Mouse (Mus musculus) embryonic facial prominence, embryonic 15.5 days (tissue): ENCODE measurements around the gene Bmp7. TPM values are rescaled to one million over a fixed set of nuclear protein-coding genes. Genes with fewer than 3 reads are reported as not detected.

Experiments
- ATAC-seq: fragments of 200-750 bp; cut with Nextera tagmentation; 2 replicates; pipeline ENCODE4 v1.8.0; 2017; ENCODE audit warnings: low read depth, moderate TSS enrichment; ENCODE audit not compliant: insufficient number of reproducible peaks, low FRiP score, low TSS enrichment
- H3K27ac ChIP-seq: fragments of 300-500 bp; sonication (generic); replicated peaks from 2 replicates; pipeline ENCODE4 v1.5.1; 2015; ENCODE audit warnings: mild to moderate bottlenecking, inconsistent platforms
- H3K27me3 ChIP-seq: fragments of 300-500 bp; sonication (generic); 2 replicates; pipeline ENCODE4 v1.6.1; 2015; ENCODE audit warnings: inconsistent platforms
- H3K36me3 ChIP-seq: fragments of 300-500 bp; sonication (generic); 2 replicates; pipeline ENCODE4 v1.6.1; 2015; ENCODE audit warnings: mild to moderate bottlenecking, inconsistent platforms
- H3K4me1 ChIP-seq: fragments of 300-500 bp; sonication (generic); 2 replicates; pipeline ENCODE4 v1.6.1; 2015; ENCODE audit warnings: inconsistent platforms
- H3K4me2 ChIP-seq: fragments of 300-500 bp; sonication (generic); replicated peaks from 2 replicates; pipeline ENCODE4 v1.6.1; 2015; ENCODE audit warnings: mild to moderate bottlenecking, inconsistent platforms
- H3K4me3 ChIP-seq: fragments of 300-500 bp; sonication (generic); replicated peaks from 2 replicates; pipeline ENCODE4 v1.5.1; 2015; ENCODE audit warnings: mild to moderate bottlenecking, inconsistent platforms
- H3K9ac ChIP-seq: fragments of 300-500 bp; sonication (generic); 2 replicates; pipeline ENCODE4 v1.6.1; 2015; ENCODE audit warnings: inconsistent platforms
- H3K9me3 ChIP-seq: fragments of 300-500 bp; sonication (generic); replicated peaks from 2 replicates; pipeline ENCODE4 v1.6.1; 2016; ENCODE audit warnings: inconsistent platforms
- WGBS: fragments of 180-500 bp; shearing (Covaris S2); methylation state at CpG from one replicate; pipeline ENCODE4 v1.1.7; 2015; 5-methylcytosine and 5-hydroxymethylcytosine counted together
- microRNA-seq: library from miRNA; unstranded; fragments of <30 nt; microRNA quantifications from one replicate; pipeline ENCODE4, GENCODE M21; 2016; ENCODE audit warnings: borderline number of aligned reads
- polyA plus RNA-seq: library from polyadenylated mRNA; unstranded; fragments of >200 nt; fragmentation: Nextera tagmentation; extraction: Ambion mirVana; gene quantifications from 2 replicates; pipeline ENCODE4 v1.2.1, GENCODE M21; 2015

Gene Bmp7
- polyA plus RNA-seq, 1 experiment from 2014 or later: 45.6 TPM

- H3K27me3 ChIP-seq: peaks cover 3% of the 10 kb centered on the region
- H3K9me3 ChIP-seq: no peaks in the 10 kb centered on the region
- no peak overlapping the region for H3K4me2 ChIP-seq
- H3K36me3 ChIP-seq: no peaks in the 10 kb centered on the region
- ATAC-seq: no peak
- no peak overlapping the region for H3K27ac ChIP-seq
- H3K4me3 ChIP-seq: no peak overlapping the region
- H3K4me1 ChIP-seq: peaks cover 43% of the 10 kb centered on the region
- 59% methylated on average over 5 of the region's 5 CpGs for WGBS
- H3K9ac ChIP-seq: no peak overlapping the region
Measured at GRCm38 (mm10) chr2:172828229-172828628, 111.9 kb downstream of the Bmp7 start.

GRCm38 (mm10) chr2:172827564-172827963, 112.6 kb downstream of the Bmp7 start:
- no peak for ATAC-seq

DNA sequence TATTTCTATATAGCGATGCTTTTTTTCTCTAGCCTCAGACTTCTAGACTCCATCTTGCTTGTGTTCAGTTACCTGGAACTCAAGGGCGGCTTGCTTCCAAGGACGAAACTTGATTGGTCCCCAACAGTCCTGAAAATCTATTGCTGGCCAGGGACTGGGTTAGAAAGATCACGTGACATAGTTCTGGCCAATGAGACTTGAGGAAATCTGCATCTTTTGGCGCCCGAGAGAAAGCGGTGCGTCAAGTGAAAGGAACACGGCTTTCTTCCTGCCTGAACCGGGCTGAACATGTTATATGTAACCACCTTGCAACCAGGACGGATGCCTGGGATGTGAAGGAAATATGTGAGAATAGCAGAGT, 114.4 kb downstream of the Bmp7 start:
- Histone ChIP-seq H3K27me3 (peaks cover 6% of the 10 kb centered on the region), H3K9me3 (no peaks in the 10 kb centered on the region), H3K36me3 (no peaks in the 10 kb centered on the region), H3K9ac (no peak overlapping the region), H3K4me1 (peaks cover 24% of the 10 kb centered on the region), H3K4me2 (no peak overlapping the region), H3K27ac (no peak overlapping the region), H3K4me3 (no peak overlapping the region)
- ATAC-seq: no peak
- WGBS: 89% methylated on average over 11 of the region's 11 CpGs

More at GRCm38 (mm10) chr2:172827564-172827963, 112.6 kb downstream of the Bmp7 start:
- Histone ChIP-seq H3K4me2 (no peak overlapping the region), H3K36me3 (no peaks in the 10 kb centered on the region), H3K27me3 (peaks cover 3% of the 10 kb centered on the region), H3K4me1 (peaks cover 37% of the 10 kb centered on the region), H3K9me3 (no peaks in the 10 kb centered on the region), H3K4me3 (no peak overlapping the region), H3K9ac (no peak overlapping the region), H3K27ac (no peak overlapping the region)
- WGBS: 46% methylated on average over 7 of the region's 7 CpGs

DNA sequence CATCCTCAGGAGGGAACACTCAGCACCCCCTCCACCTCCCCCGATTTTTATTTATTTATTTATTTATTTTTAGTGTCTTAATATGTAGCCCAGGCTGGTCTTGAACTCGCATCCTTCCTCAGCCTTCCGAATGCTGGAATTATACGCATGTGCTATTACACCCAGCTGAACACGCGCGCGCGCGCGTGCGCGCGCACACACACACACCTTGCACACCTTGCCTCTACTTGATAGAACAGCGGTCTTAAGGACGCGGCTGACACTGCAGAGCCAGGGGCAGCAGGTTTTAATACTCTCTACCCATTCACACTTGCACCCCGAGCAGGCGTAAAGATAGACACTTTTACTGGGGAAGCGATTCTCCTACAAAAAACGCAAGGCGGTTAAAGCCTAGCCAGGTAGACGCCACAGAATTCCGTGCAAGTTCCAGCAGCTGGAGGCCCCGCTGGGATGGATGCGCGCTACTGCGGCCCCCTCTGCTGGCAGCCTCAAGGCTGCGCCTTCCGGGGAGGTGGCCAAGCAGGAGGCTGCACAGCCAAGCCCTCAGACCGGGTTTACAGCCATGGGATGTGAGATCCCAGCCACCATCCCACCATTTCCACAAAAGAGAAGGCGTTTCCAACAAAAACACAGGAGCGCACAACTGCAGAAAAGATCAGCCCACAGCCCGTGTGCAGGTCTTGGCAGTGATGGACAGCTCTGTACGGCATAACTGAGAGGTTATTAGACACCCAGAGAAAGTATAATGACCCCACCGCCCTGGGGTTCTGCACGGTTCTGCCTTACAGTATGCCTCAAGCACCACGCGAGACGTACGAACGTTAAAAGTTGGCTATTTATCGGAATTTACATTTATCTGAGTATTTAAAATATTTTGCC, 115.0 kb downstream of the Bmp7 start:
- peak overlapping the region; percentile 18 for H3K4me3 ChIP-seq
- WGBS: 13% methylated on average over 43 of the region's 43 CpGs
- peak overlapping the region; percentile 58; the same call in 1 of the 2 replicates for H3K27ac ChIP-seq
- H3K27me3 ChIP-seq: peaks cover 6% of the 10 kb centered on the region
- peak; percentile 58 for ATAC-seq
- H3K9ac ChIP-seq: no peak overlapping the region
- H3K4me2 ChIP-seq: peak overlapping the region; percentile 45
- H3K4me1 ChIP-seq: peaks cover 22% of the 10 kb centered on the region
- no peaks in the 10 kb centered on the region for H3K9me3 ChIP-seq
- H3K36me3 ChIP-seq: no peaks in the 10 kb centered on the region

GRCm38 (mm10) chr2:172818631-172819230, 121.4 kb downstream of the Bmp7 start:
- Histone ChIP-seq H3K4me3 (no peak overlapping the region), H3K4me1 (peaks cover 20% of the 10 kb centered on the region), H3K27ac (no peak overlapping the region), H3K27me3 (0 out of 2 replicates have a peak, but pooled peaks cover 4% of the 10 kb centered on the region), H3K9ac (no peak overlapping the region), H3K36me3 (no peaks in the 10 kb centered on the region), H3K4me2 (no peak overlapping the region), H3K9me3 (no peaks in the 10 kb centered on the region)
- ATAC-seq: no peak
- WGBS: 74% methylated on average over 10 of the region's 10 CpGs

Small RNA genes within 50 kb of the gene (microRNA-seq; reads per million reads assigned to microRNA genes)
- gene Gm22773: not detected

Other genes with a start within 250 kb of the Bmp7 start
- 4.3 and 6.5 TPM in 2 replicates for gene Spo11, start 37.4 kb upstream of the Bmp7 start, polyA plus RNA-seq
- 124 and 129 TPM in 2 replicates for gene Rae1, start 59.8 kb upstream of the Bmp7 start, polyA plus RNA-seq
- gene Rbm38, start 80.2 kb upstream of the Bmp7 start, polyA plus RNA-seq: 27.5 and 28.3 TPM in 2 replicates
- 0.09 TPM in 1 of 2 replicates, not detected in the other for gene Ctcfl, start 179.2 kb upstream of the Bmp7 start, polyA plus RNA-seq
- not detected in 2 replicates for gene Pck1, start 212.7 kb upstream of the Bmp7 start, polyA plus RNA-seq